Mouse (Mus musculus): Measurements from ENCODE around the gene Cblb. TPM values are rescaled to one million over a fixed set of nuclear protein-coding genes. Genes with fewer than 3 reads are reported as not detected.

Gene Cblb
- polyA plus RNA-seq, 1 experiment from 2014 or later, result 12.4 TPM

DNA sequence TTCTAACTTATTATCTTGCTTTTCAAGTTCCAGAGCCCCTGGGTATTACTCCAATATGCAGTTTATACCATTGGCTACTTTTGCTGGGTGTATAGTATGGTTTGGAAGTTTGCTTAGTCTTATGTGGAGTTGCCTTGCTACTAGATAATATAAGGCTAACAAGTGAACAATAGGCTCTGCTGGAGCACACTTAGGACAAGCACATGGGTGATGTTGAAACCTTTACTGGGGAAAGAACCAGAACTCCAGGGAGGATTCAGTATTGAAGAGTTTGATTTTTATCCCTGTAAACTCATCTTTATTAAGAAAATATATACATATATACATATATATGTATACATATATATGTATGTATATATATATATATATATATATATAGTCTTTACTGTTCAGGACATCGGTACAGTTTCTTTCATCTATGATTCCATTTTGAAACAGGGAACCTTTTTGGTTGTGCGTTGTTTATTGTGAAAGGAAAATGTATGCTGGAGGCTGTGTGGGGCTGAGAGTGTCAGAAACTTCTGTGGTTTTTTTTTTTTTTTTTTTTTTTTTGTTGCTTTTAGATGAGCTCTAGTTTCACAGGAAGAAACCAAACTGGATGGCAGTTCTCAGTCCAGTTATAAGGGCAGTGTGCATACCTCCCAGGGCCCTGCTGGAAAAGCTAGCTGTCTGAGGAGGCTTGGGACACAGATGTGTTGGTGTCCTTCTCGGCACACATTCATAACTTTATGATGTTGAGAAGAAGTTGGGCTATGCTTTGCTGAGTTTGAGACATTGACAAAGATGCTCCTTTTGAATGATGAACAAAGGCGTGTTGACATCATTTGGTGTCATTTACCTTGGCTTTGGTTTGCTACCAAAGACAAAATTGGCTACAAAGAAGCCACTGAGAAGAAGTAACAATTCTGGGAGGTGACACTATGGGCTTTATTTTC is 2.6 kb downstream of the Cblb start:
- H3K4me1 ChIP-seq (ENCODE audit: control insufficient read depth, insufficient read depth, low read length), result peaks cover 34% of the 10 kb centered on the region
- H3K4me3 ChIP-seq (ENCODE audit: low read depth, low read length), result peak overlapping the region; percentile 81
- ATAC-seq (ENCODE audit: low read depth), result no peak
- H3K9ac ChIP-seq (replicated peaks; ENCODE audit: low read depth, low read length), result 0 out of 2 replicates have a peak overlapping the region, but pooled peaks have one; percentile 97
- peak overlapping the region; percentile 71 for H3K4me2 ChIP-seq (ENCODE audit: low read depth, low read length)
- H3K27ac ChIP-seq (ENCODE audit: low read depth, low read length), result no peak overlapping the region
- H3K9me3 ChIP-seq (ENCODE audit: control insufficient read depth, low read length), result no peaks in the 10 kb centered on the region
- H3K27me3 ChIP-seq (ENCODE audit: control insufficient read depth, insufficient read depth, low read length), result no peaks in the 10 kb centered on the region
- WGBS, result 91% methylated on average over 4 of the region's 4 CpGs
- H3K36me3 ChIP-seq (ENCODE audit: control insufficient read depth, insufficient read depth, low read length), result peaks cover 3% of the 10 kb centered on the region; the same call in 1 of the 2 replicates

DNA sequence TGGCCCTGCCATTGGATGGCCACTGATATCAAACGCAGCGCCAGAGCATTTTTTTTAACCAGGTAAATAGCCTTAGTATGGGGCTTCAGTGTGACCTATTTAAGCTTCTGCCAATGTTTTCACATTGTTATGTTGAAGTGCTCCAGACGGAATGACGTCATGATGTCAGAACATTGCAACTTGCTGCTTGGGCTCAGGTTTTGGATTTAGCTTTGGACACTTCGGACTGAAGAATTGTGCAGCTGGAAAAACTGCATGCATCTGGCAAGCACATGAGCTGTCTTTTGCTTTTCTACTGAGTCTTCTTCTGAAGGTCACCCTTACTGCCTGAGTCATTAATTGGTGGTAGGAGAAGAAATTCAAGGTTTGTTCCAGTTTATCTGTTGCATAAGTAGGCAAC is 3.3 kb downstream of the Cblb start:
- no peak for ATAC-seq (ENCODE audit: low read depth)
- Histone ChIP-seq H3K9me3 (ENCODE audit: control insufficient read depth, low read length) (no peaks in the 10 kb centered on the region), H3K4me3 (ENCODE audit: low read depth, low read length) (no peak overlapping the region), H3K36me3 (ENCODE audit: control insufficient read depth, insufficient read depth, low read length) (peaks cover 3% of the 10 kb centered on the region; the same call in 1 of the 2 replicates), H3K4me1 (ENCODE audit: control insufficient read depth, insufficient read depth, low read length) (peaks cover 34% of the 10 kb centered on the region), H3K27ac (ENCODE audit: low read depth, low read length) (no peak overlapping the region), H3K4me2 (ENCODE audit: low read depth, low read length) (peak overlapping the region; percentile 21), H3K9ac (replicated peaks; ENCODE audit: low read depth, low read length) (no peak overlapping the region), H3K27me3 (ENCODE audit: control insufficient read depth, insufficient read depth, low read length) (no peaks in the 10 kb centered on the region)
- 86% methylated on average over 5 of the region's 5 CpGs for WGBS

DNA sequence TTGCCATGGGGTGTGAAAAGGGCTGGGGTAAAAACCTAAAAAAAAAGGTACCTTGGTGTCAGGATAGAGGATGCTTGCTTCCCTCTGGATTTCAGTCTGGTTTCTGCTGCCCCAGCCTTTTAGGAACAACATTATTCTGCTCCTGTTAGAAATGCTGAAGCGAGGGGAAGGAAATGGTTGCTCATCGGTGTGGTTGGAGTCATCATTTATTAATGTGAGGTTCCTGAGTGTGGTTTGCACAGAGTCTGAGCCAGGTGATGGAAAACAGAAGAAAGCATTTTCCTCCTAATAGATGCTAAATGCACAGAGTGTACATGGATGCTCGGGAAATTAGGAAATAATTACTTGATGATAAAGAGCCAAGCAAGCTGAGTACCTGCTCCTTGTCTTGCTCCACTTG is 5.3 kb downstream of the Cblb start:
- no peak overlapping the region for H3K27ac ChIP-seq (ENCODE audit: low read depth, low read length)
- peaks cover 37% of the 10 kb centered on the region for H3K4me1 ChIP-seq (ENCODE audit: control insufficient read depth, insufficient read depth, low read length)
- no peak overlapping the region for H3K9ac ChIP-seq (replicated peaks; ENCODE audit: low read depth, low read length)
- ATAC-seq (ENCODE audit: low read depth), result no peak
- no peak overlapping the region for H3K4me3 ChIP-seq (ENCODE audit: low read depth, low read length)
- no peaks in the 10 kb centered on the region for H3K9me3 ChIP-seq (ENCODE audit: control insufficient read depth, low read length)
- peak overlapping the region; percentile 14; the same call in 1 of the 2 replicates for H3K4me2 ChIP-seq (ENCODE audit: low read depth, low read length)
- 54% methylated on average over 3 of the region's 3 CpGs for WGBS
- H3K36me3 ChIP-seq (ENCODE audit: control insufficient read depth, insufficient read depth, low read length), result peaks cover 3% of the 10 kb centered on the region; the same call in 1 of the 2 replicates
- no peaks in the 10 kb centered on the region for H3K27me3 ChIP-seq (ENCODE audit: control insufficient read depth, insufficient read depth, low read length)

DNA sequence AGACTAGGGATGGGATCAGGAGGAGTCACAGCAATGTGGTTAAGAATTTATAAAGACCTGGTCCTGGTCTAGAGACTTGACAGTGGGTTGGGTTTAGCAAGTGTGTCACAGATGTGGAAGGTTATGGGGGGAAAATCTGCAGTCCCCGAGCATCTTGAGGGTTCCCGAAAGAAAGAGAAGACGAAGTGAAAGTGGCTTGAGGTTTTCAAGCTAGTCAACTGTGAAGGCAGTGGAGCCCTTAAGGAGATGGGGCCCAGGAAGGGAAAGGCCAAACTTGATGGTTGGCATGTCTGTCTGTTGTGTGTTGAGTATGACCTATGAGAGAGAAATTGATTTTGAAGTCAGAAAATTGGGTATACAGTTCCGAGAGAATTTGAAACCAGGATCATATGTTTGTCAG is 7.3 kb downstream of the Cblb start:
- Histone ChIP-seq H3K4me3 (ENCODE audit: low read depth, low read length) (no peak overlapping the region), H3K4me2 (ENCODE audit: low read depth, low read length) (no peak overlapping the region), H3K27ac (ENCODE audit: low read depth, low read length) (no peak overlapping the region), H3K36me3 (ENCODE audit: control insufficient read depth, insufficient read depth, low read length) (peaks cover 3% of the 10 kb centered on the region; the same call in 1 of the 2 replicates), H3K9me3 (ENCODE audit: control insufficient read depth, low read length) (no peaks in the 10 kb centered on the region), H3K4me1 (ENCODE audit: control insufficient read depth, insufficient read depth, low read length) (peaks cover 38% of the 10 kb centered on the region), H3K9ac (replicated peaks; ENCODE audit: low read depth, low read length) (no peak overlapping the region), H3K27me3 (ENCODE audit: control insufficient read depth, insufficient read depth, low read length) (no peaks in the 10 kb centered on the region)
- 96% methylated on average over 4 of the region's 4 CpGs for WGBS
- no peak for ATAC-seq (ENCODE audit: low read depth)

DNA sequence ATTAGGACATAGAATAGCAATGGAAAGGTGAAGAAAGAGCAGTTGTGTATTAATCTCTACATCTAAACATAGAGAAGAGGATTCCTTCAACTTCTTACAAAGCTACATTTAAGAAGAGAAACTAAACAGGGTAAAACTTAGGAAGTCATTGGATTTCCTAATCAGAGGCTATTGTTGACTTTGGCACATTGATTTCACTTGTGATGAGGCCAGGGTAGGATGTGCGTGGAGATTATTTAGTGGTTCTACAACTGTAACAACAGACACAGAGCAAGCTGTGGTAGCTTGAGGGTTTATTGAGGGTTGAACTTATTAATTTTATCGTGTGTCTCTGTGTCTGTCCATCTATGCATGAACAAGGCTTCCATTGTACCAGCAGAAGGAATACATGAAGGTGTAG is 7.8 kb downstream of the Cblb start:
- H3K9me3 ChIP-seq (ENCODE audit: control insufficient read depth, low read length), result no peaks in the 10 kb centered on the region
- H3K27me3 ChIP-seq (ENCODE audit: control insufficient read depth, insufficient read depth, low read length), result no peaks in the 10 kb centered on the region
- H3K9ac ChIP-seq (replicated peaks; ENCODE audit: low read depth, low read length), result no peak overlapping the region
- peaks cover 34% of the 10 kb centered on the region for H3K4me1 ChIP-seq (ENCODE audit: control insufficient read depth, insufficient read depth, low read length)
- H3K4me2 ChIP-seq (ENCODE audit: low read depth, low read length), result no peak overlapping the region
- ATAC-seq (ENCODE audit: low read depth), result no peak
- no peak overlapping the region for H3K27ac ChIP-seq (ENCODE audit: low read depth, low read length)
- H3K4me3 ChIP-seq (ENCODE audit: low read depth, low read length), result no peak overlapping the region
- WGBS, result 82% methylated on average over 2 of the region's 2 CpGs
- peaks cover 3% of the 10 kb centered on the region; the same call in 1 of the 2 replicates for H3K36me3 ChIP-seq (ENCODE audit: control insufficient read depth, insufficient read depth, low read length)

DNA sequence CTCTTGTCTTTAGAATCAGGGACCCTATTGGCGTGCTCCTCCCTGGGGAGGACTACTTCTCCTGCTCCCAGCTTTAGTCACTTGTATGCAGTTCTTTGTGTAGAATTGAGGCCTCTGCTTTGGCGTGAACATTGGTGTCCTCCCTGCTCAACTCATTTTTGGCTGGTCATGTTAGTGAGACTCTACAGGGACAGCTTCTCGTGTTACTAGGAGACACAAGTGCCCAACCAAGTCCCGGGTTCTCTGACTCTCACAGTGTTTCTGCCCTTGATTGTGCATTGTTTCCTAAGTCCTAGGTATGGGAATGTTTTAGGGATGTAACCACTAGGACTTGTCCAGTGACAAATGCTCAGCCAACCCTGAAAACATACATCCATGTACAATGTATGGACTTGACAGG is 9.9 kb downstream of the Cblb start:
- Histone ChIP-seq H3K9ac (replicated peaks; ENCODE audit: low read depth, low read length) (no peak overlapping the region), H3K9me3 (ENCODE audit: control insufficient read depth, low read length) (no peaks in the 10 kb centered on the region), H3K27ac (ENCODE audit: low read depth, low read length) (no peak overlapping the region), H3K4me3 (ENCODE audit: low read depth, low read length) (no peak overlapping the region), H3K4me2 (ENCODE audit: low read depth, low read length) (no peak overlapping the region), H3K4me1 (ENCODE audit: control insufficient read depth, insufficient read depth, low read length) (peaks cover 19% of the 10 kb centered on the region), H3K27me3 (ENCODE audit: control insufficient read depth, insufficient read depth, low read length) (no peaks in the 10 kb centered on the region), H3K36me3 (ENCODE audit: control insufficient read depth, insufficient read depth, low read length) (no peaks in the 10 kb centered on the region)
- ATAC-seq (ENCODE audit: low read depth), result no peak
- 84% methylated on average over 4 of the region's 4 CpGs for WGBS

DNA sequence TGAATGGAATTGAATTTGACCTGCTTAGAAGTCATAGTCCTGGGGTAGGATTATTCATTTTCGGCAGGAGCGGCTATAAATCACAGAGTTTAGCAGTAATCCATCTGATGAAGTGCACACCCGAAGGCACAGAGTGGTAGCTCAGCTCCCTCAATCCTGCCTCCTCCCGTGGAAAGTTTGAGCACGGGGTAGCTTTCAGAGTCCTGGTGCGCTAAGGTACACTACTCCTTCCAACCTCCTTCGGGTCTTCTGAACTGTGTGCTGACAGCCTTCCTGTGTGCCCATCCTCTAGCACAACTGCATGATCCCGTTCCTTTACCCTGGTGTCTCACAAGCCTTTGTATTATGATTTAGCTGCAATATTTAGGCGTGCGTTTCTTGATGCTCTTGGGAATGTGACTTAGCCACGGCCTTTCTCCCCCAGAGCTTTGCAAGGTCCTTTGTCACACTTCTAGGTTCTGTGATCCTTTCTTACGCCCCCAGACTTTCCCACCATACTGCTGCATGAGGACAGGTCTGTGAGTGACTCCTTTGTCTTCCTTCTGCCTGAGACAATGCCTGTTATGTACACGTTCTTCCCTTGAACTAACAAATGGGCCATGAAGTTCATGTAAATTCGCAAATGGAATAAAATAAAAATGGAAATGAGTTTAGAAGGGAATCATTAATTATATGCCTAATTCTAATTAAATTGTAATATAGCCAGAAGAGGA is 11.8 kb downstream of the Cblb start:
- peak; percentile 77 for ATAC-seq (ENCODE audit: low read depth)
- H3K4me2 ChIP-seq (ENCODE audit: low read depth, low read length), result peak overlapping the region; percentile 28; the same call in 1 of the 2 replicates
- 0 out of 2 replicates have a peak overlapping the region, but pooled peaks have one; percentile 5 for H3K9ac ChIP-seq (replicated peaks; ENCODE audit: low read depth, low read length)
- H3K27ac ChIP-seq (ENCODE audit: low read depth, low read length), result 0 out of 2 replicates have a peak overlapping the region, but pooled peaks have one; percentile 16
- peaks cover 4% of the 10 kb centered on the region for H3K36me3 ChIP-seq (ENCODE audit: control insufficient read depth, insufficient read depth, low read length)
- peaks cover 13% of the 10 kb centered on the region; the same call in 1 of the 2 replicates for H3K4me1 ChIP-seq (ENCODE audit: control insufficient read depth, insufficient read depth, low read length)
- WGBS, result 28% methylated on average over 14 of the region's 14 CpGs
- H3K27me3 ChIP-seq (ENCODE audit: control insufficient read depth, insufficient read depth, low read length), result no peaks in the 10 kb centered on the region
- H3K4me3 ChIP-seq (ENCODE audit: low read depth, low read length), result no peak overlapping the region
- no peaks in the 10 kb centered on the region for H3K9me3 ChIP-seq (ENCODE audit: control insufficient read depth, low read length)

DNA sequence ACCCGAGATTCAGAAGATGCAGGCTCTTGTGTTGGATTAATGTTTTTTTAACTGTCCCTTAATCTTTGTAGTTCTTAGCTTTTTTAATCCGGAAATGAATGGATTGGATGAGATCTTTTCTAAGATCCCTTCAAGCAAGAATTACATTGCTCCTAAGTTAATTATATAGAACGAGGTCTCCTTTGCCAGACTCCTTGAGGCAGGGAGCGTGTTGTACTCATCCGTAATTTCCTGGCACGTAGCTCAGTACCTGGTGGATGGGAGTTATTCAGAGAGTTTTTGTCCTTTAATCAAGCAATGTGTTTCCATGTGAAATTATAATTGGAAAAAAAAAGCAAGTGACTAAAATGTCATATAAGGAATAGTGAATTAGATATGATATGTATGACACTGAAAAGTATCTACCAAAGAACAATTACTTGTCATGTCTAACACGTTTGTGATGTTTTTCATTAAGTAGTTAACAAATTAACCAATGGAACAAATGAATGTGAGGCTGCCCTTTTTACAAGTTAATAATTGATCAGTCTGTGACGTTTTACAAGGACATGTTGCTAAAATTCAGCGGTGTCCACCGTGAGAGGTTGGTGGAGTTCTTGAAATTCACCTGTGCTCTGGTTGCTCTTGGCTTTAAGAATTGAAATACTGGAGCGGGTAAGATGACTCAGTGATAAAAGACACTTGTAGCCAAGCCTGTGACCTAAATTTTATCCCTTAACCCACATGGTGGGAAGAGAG is 12.5 kb downstream of the Cblb start:
- Histone ChIP-seq H3K27ac (ENCODE audit: low read depth, low read length) (no peak overlapping the region), H3K36me3 (ENCODE audit: control insufficient read depth, insufficient read depth, low read length) (peaks cover 7% of the 10 kb centered on the region), H3K9ac (replicated peaks; ENCODE audit: low read depth, low read length) (no peak overlapping the region), H3K27me3 (ENCODE audit: control insufficient read depth, insufficient read depth, low read length) (no peaks in the 10 kb centered on the region), H3K4me1 (ENCODE audit: control insufficient read depth, insufficient read depth, low read length) (peaks cover 13% of the 10 kb centered on the region; the same call in 1 of the 2 replicates), H3K4me3 (ENCODE audit: low read depth, low read length) (no peak overlapping the region), H3K9me3 (ENCODE audit: control insufficient read depth, low read length) (no peaks in the 10 kb centered on the region), H3K4me2 (ENCODE audit: low read depth, low read length) (no peak overlapping the region)
- WGBS, result 56% methylated on average over 11 of the region's 11 CpGs
- no peak for ATAC-seq (ENCODE audit: low read depth)
